Mouse (Mus musculus) megakaryocyte, embryonic 14.5 days (primary cell): ENCODE data around the gene Tcf25.

Source experiments
- FLI1 ChIP-seq: IDR thresholded peaks from 2 replicates; pipeline ENCODE4 v1.6.1; 2012; ENCODE audit warnings: low read length, inconsistent platforms, mixed read lengths
- GATA1 ChIP-seq: IDR thresholded peaks from 3 replicates; pipeline ENCODE4 v1.6.1; 2012; ENCODE audit warnings: mixed read lengths, low read length, inconsistent platforms, borderline replicate concordance

GRCm38 (mm10) chr8:123353216-123353615 lies 20.3 kb upstream of the Tcf25 start:
- no peak for TF ChIP-seq GATA1
- no peak for TF ChIP-seq FLI1
